Mouse (Mus musculus): ENCODE results near the gene Fancc. TPM values are rescaled to one million over a fixed set of nuclear protein-coding genes. Genes with fewer than 3 reads are reported as not detected.
"Not testable (repeated sequence)": the region's sequence is repeated elsewhere in the genome, so short reads cannot be mapped to it uniquely, and the experiment has no call there.

The Fancc gene
- polyA plus RNA-seq, 1 experiment from 2014 or later = 18.1 TPM

DNA sequence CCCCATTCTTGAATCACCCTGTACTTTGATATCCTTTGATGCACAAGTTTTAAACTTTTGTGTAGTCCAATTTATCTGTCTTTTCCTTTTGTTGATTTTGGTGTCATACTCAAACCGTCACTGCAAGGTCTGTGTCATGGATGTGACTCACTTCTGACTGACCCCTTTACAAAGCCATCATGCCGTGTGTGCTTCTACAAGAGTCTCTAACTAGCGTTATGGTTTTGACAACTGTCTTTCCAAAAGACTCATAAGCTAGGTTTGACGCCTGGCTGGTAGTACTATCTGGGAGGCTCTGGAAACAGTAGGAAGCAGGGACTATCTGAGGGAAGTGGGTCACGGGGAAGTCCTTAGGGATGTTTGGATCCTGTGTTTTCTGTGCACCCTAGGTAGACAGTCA is 180.7 kb downstream of the Fancc start:
- DNase-seq (no peak), ATAC-seq (ENCODE audit: low FRiP score, low TSS enrichment) (no peak)
- Histone ChIP-seq H3K4me3 (replicated peaks; ENCODE audit: low read depth, low read length) (no peak overlapping the region), H3K9ac (replicated peaks; ENCODE audit: low read length) (no peak overlapping the region), H3K36me3 (ENCODE audit: control insufficient read depth, insufficient read depth, low read length) (peaks cover 7% of the 10 kb centered on the region; the same call in 1 of the 2 replicates), H3K9me3 (ENCODE audit: control insufficient read depth, low read length) (no peaks in the 10 kb centered on the region), H3K4me1 (ENCODE audit: control insufficient read depth, insufficient read depth, low read length) (no peaks in the 10 kb centered on the region), H3K4me2 (ENCODE audit: low read length) (no peak overlapping the region), H3K27ac (replicated peaks; ENCODE audit: low read depth, low read length) (no peak overlapping the region), H3K27me3 (ENCODE audit: control insufficient read depth, insufficient read depth, low read length) (no peaks in the 10 kb centered on the region)
- WGBS = 91% methylated on average over 5 of the region's 5 CpGs

GRCm38 (mm10) chr13:63315777-63316176 is 181.3 kb downstream of the Fancc start:
- H3K9me3 ChIP-seq (ENCODE audit: control insufficient read depth, low read length) = no peaks in the 10 kb centered on the region
- no peak overlapping the region for H3K4me2 ChIP-seq (ENCODE audit: low read length)
- H3K27me3 ChIP-seq (ENCODE audit: control insufficient read depth, insufficient read depth, low read length) = no peaks in the 10 kb centered on the region
- H3K36me3 ChIP-seq (ENCODE audit: control insufficient read depth, insufficient read depth, low read length) = peaks cover 13% of the 10 kb centered on the region; the same call in 1 of the 2 replicates
- H3K9ac ChIP-seq (replicated peaks; ENCODE audit: low read length) = no peak overlapping the region
- no peaks in the 10 kb centered on the region for H3K4me1 ChIP-seq (ENCODE audit: control insufficient read depth, insufficient read depth, low read length)
- ATAC-seq (ENCODE audit: low FRiP score, low TSS enrichment) = no peak
- DNase-seq = no peak
- no peak overlapping the region for H3K4me3 ChIP-seq (replicated peaks; ENCODE audit: low read depth, low read length)
- 86% methylated on average over 6 of the region's 6 CpGs for WGBS
- H3K27ac ChIP-seq (replicated peaks; ENCODE audit: low read depth, low read length) = no peak overlapping the region

GRCm38 (mm10) chr13:63315111-63315510 is 182.0 kb downstream of the Fancc start:
- DNase-seq; H3K27ac ChIP-seq (replicated peaks; ENCODE audit: low read depth, low read length); H3K4me2 ChIP-seq (ENCODE audit: low read length); H3K27me3 ChIP-seq (ENCODE audit: control insufficient read depth, insufficient read depth, low read length); H3K9ac ChIP-seq (replicated peaks; ENCODE audit: low read length); H3K4me3 ChIP-seq (replicated peaks; ENCODE audit: low read depth, low read length); H3K4me1 ChIP-seq (ENCODE audit: control insufficient read depth, insufficient read depth, low read length); ATAC-seq (ENCODE audit: low FRiP score, low TSS enrichment); H3K9me3 ChIP-seq (ENCODE audit: control insufficient read depth, low read length): not testable (repeated sequence)
- WGBS = 96% methylated on average over 2 of the region's 4 CpGs
- H3K36me3 ChIP-seq (ENCODE audit: control insufficient read depth, insufficient read depth, low read length) = peaks cover 13% of the 10 kb centered on the region; the same call in 1 of the 2 replicates

GRCm38 (mm10) chr13:63314608-63314920 is 182.5 kb downstream of the Fancc start:
- ATAC-seq (ENCODE audit: low FRiP score, low TSS enrichment) = no peak
- H3K9ac ChIP-seq (replicated peaks; ENCODE audit: low read length) = no peak overlapping the region
- no peak overlapping the region for H3K27ac ChIP-seq (replicated peaks; ENCODE audit: low read depth, low read length)
- H3K4me2 ChIP-seq (ENCODE audit: low read length) = no peak overlapping the region
- no peaks in the 10 kb centered on the region for H3K4me1 ChIP-seq (ENCODE audit: control insufficient read depth, insufficient read depth, low read length)
- peaks cover 13% of the 10 kb centered on the region; the same call in 1 of the 2 replicates for H3K36me3 ChIP-seq (ENCODE audit: control insufficient read depth, insufficient read depth, low read length)
- no peak overlapping the region for H3K4me3 ChIP-seq (replicated peaks; ENCODE audit: low read depth, low read length)
- 91% methylated on average over 4 of the region's 4 CpGs for WGBS
- DNase-seq = no peak
- no peaks in the 10 kb centered on the region for H3K27me3 ChIP-seq (ENCODE audit: control insufficient read depth, insufficient read depth, low read length)
- no peaks in the 10 kb centered on the region for H3K9me3 ChIP-seq (ENCODE audit: control insufficient read depth, low read length)

DNA sequence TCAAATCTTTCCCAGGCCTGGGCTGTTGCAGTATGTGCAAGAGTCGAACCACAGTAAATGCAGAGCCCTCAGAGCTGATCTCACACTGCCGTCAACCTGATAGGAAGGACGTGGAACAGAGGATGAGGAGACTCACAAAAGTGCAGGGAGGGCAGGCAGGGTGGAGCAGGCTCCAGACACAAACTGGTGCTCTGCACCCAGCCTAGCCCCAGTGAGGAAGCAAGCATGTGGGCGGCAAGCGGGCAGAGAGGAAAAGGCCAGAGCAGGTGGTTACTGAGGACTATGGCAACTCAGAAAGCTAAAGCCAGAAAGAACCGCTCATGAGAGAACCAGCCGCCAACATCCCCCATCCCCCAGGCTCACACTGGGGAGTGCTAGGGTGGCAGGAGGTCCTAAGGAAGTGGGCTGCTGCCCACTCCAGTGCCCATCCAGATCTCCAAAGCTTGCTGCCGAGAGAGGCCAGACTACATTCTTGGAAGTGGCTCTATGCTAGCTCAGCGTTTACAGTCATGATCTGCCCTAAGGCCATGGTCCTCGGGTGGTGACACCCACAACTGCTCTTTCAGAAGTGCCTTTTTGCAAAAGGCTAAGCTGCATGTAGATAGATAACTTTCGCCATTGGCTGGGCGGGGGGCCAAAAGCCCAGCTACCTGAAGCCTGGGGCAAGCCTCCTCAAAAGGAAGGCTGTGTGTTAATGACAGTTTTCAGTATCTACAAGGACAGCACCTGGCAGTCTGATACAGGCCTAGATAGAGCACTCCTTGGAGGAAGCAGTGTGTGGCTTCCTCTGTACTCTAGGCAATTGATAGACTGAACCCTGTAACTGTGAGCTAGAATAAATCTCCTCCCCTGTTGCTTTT is 183.1 kb downstream of the Fancc start:
- ATAC-seq (ENCODE audit: low FRiP score, low TSS enrichment) (no peak), DNase-seq (no peak)
- Histone ChIP-seq H3K27ac (replicated peaks; ENCODE audit: low read depth, low read length) (no peak overlapping the region), H3K4me2 (ENCODE audit: low read length) (no peak overlapping the region), H3K9me3 (ENCODE audit: control insufficient read depth, low read length) (no peaks in the 10 kb centered on the region), H3K9ac (replicated peaks; ENCODE audit: low read length) (no peak overlapping the region), H3K36me3 (ENCODE audit: control insufficient read depth, insufficient read depth, low read length) (peaks cover 13% of the 10 kb centered on the region; the same call in 1 of the 2 replicates), H3K4me3 (replicated peaks; ENCODE audit: low read depth, low read length) (no peak overlapping the region), H3K4me1 (ENCODE audit: control insufficient read depth, insufficient read depth, low read length) (no peaks in the 10 kb centered on the region), H3K27me3 (ENCODE audit: control insufficient read depth, insufficient read depth, low read length) (no peaks in the 10 kb centered on the region)
- WGBS = 92% methylated on average over 12 of the region's 12 CpGs

DNA sequence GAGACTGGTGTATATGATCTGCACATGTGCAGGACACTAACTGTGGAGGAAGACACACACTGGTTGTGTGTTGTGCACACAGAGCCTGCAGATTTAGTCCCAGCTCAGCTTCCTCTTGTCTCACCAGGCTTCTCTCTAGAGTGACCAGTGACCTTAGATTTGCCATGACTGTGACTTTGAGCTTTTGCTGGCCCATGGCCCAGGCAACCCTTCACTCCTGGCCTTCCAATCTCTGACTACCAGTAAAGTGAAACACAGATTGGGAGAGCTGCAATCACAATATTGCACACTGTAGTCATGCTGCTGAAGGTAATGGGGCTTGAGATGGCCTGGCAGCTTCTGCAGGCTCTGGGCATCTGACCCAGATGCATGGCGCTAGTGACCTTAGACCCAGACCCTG is 183.8 kb downstream of the Fancc start:
- 97% methylated on average over 1 of the region's 1 CpGs for WGBS

GRCm38 (mm10) chr13:63311156-63311555 is 185.9 kb downstream of the Fancc start:
- Histone ChIP-seq H3K36me3 (ENCODE audit: control insufficient read depth, insufficient read depth, low read length) (0 out of 2 replicates have a peak, but pooled peaks cover 6% of the 10 kb centered on the region), H3K9ac (replicated peaks; ENCODE audit: low read length) (no peak overlapping the region), H3K27ac (replicated peaks; ENCODE audit: low read depth, low read length) (no peak overlapping the region), H3K4me3 (replicated peaks; ENCODE audit: low read depth, low read length) (no peak overlapping the region), H3K4me2 (ENCODE audit: low read length) (no peak overlapping the region), H3K4me1 (ENCODE audit: control insufficient read depth, insufficient read depth, low read length) (no peaks in the 10 kb centered on the region), H3K9me3 (ENCODE audit: control insufficient read depth, low read length) (no peaks in the 10 kb centered on the region), H3K27me3 (ENCODE audit: control insufficient read depth, insufficient read depth, low read length) (no peaks in the 10 kb centered on the region)
- WGBS = 70% methylated on average over 2 of the region's 2 CpGs
- ATAC-seq (ENCODE audit: low FRiP score, low TSS enrichment) (no peak), DNase-seq (no peak)

More for the DNA sequence above, 183.8 kb downstream of the Fancc start:
- Histone ChIP-seq H3K4me1 (ENCODE audit: control insufficient read depth, insufficient read depth, low read length) (no peaks in the 10 kb centered on the region), H3K9me3 (ENCODE audit: control insufficient read depth, low read length) (no peaks in the 10 kb centered on the region), H3K9ac (replicated peaks; ENCODE audit: low read length) (no peak overlapping the region), H3K4me3 (replicated peaks; ENCODE audit: low read depth, low read length) (no peak overlapping the region), H3K4me2 (ENCODE audit: low read length) (no peak overlapping the region), H3K27ac (replicated peaks; ENCODE audit: low read depth, low read length) (no peak overlapping the region), H3K27me3 (ENCODE audit: control insufficient read depth, insufficient read depth, low read length) (no peaks in the 10 kb centered on the region), H3K36me3 (ENCODE audit: control insufficient read depth, insufficient read depth, low read length) (peaks cover 13% of the 10 kb centered on the region; the same call in 1 of the 2 replicates)
- ATAC-seq (ENCODE audit: low FRiP score, low TSS enrichment) (no peak), DNase-seq (no peak)

- H3K4me1 ChIP-seq (ENCODE audit: control insufficient read depth, insufficient read depth, low read length) = no peaks in the 10 kb centered on the region
- no peaks in the 10 kb centered on the region for H3K9me3 ChIP-seq (ENCODE audit: control insufficient read depth, low read length)
- ATAC-seq (ENCODE audit: low FRiP score, low TSS enrichment) = no peak
- H3K4me3 ChIP-seq (replicated peaks; ENCODE audit: low read depth, low read length) = no peak overlapping the region
- H3K27me3 ChIP-seq (ENCODE audit: control insufficient read depth, insufficient read depth, low read length) = no peaks in the 10 kb centered on the region
- 89% methylated on average over 3 of the region's 3 CpGs for WGBS
- no peak overlapping the region for H3K4me2 ChIP-seq (ENCODE audit: low read length)
- 0 out of 2 replicates have a peak, but pooled peaks cover 6% of the 10 kb centered on the region for H3K36me3 ChIP-seq (ENCODE audit: control insufficient read depth, insufficient read depth, low read length)
- no peak overlapping the region for H3K27ac ChIP-seq (replicated peaks; ENCODE audit: low read depth, low read length)
- no peak for DNase-seq
- H3K9ac ChIP-seq (replicated peaks; ENCODE audit: low read length) = no peak overlapping the region
Observed at GRCm38 (mm10) chr13:63309563-63309962, 187.5 kb downstream of the Fancc start.

DNA sequence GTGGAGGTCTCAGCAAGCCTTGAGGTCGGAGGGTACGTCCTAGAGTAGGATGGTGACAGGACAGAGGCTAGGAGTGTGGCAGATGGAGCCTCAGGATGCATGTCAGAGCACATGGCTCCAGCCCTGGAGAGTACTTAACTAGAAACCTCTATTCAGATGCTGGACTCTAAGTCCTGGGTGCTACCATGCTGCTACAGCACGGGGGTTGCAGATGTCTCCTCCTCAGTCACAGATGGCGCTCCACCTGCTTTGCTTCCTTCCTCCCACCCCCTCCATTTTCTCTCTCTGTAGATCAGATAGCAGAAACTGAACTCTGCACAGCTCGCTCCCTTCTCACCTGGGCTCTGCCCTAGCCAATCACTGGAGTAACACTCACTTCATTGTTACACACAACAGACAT is 190.3 kb downstream of the Fancc start:
- DNase-seq = no peak
- WGBS = 89% methylated on average over 5 of the region's 5 CpGs
- peaks cover 20% of the 10 kb centered on the region; the same call in 1 of the 2 replicates for H3K36me3 ChIP-seq (ENCODE audit: control insufficient read depth, insufficient read depth, low read length)

More for the DNA sequence above, 190.3 kb downstream of the Fancc start:
- Histone ChIP-seq H3K9me3 (ENCODE audit: control insufficient read depth, low read length) (no peaks in the 10 kb centered on the region), H3K27ac (replicated peaks; ENCODE audit: low read depth, low read length) (no peak overlapping the region), H3K27me3 (ENCODE audit: control insufficient read depth, insufficient read depth, low read length) (no peaks in the 10 kb centered on the region), H3K4me3 (replicated peaks; ENCODE audit: low read depth, low read length) (no peak overlapping the region), H3K9ac (replicated peaks; ENCODE audit: low read length) (no peak overlapping the region), H3K4me1 (ENCODE audit: control insufficient read depth, insufficient read depth, low read length) (0 out of 2 replicates have a peak, but pooled peaks cover 3% of the 10 kb centered on the region), H3K4me2 (ENCODE audit: low read length) (no peak overlapping the region)
- no peak for ATAC-seq (ENCODE audit: low FRiP score, low TSS enrichment)
